Mouse (Mus musculus) limb, embryonic 15.5 days (tissue): Measurements from ENCODE around the gene Fryl. TPM values are rescaled to one million over a fixed set of nuclear protein-coding genes. Genes with fewer than 3 reads are reported as not detected.

Source experiments
- ATAC-seq: fragments of 200-750 bp; cut with Nextera tagmentation; 2 replicates; pipeline ENCODE4 v1.8.0; 2017; ENCODE audit warnings: low read depth, moderate TSS enrichment; ENCODE audit not compliant: insufficient number of reproducible peaks, low FRiP score, low TSS enrichment
- H3K27ac ChIP-seq: fragments of 300-500 bp; sonication (generic); 2 replicates; pipeline ENCODE4 v1.5.1; 2015; ENCODE audit warnings: moderate library complexity, mild to moderate bottlenecking, inconsistent platforms
- H3K27me3 ChIP-seq: fragments of 300-500 bp; sonication (generic); 2 replicates; pipeline ENCODE4 v1.6.1; 2015; ENCODE audit warnings: inconsistent platforms
- H3K36me3 ChIP-seq: fragments of 300-500 bp; sonication (generic); 2 replicates; pipeline ENCODE4 v1.6.1; 2015; ENCODE audit warnings: inconsistent platforms
- H3K4me1 ChIP-seq: fragments of 300-500 bp; sonication (generic); 2 replicates; pipeline ENCODE4 v1.6.1; 2015; ENCODE audit warnings: inconsistent platforms
- H3K4me2 ChIP-seq: fragments of 300-500 bp; sonication (generic); 2 replicates; pipeline ENCODE4 v1.6.1; 2015; ENCODE audit warnings: mild to moderate bottlenecking, inconsistent platforms
- H3K4me3 ChIP-seq: fragments of 300-500 bp; sonication (generic); 2 replicates; pipeline ENCODE4 v1.5.1; 2015; ENCODE audit warnings: mild to moderate bottlenecking, inconsistent platforms
- H3K9ac ChIP-seq: fragments of 300-500 bp; sonication (generic); 2 replicates; pipeline ENCODE4 v1.6.1; 2015; ENCODE audit warnings: inconsistent platforms
- H3K9me3 ChIP-seq: fragments of 300-500 bp; sonication (generic); 2 replicates; pipeline ENCODE4 v1.6.1; 2016; ENCODE audit warnings: inconsistent platforms
- WGBS: fragments of 180-500 bp; shearing (Covaris S2); methylation state at CpG from one replicate; pipeline ENCODE4 v1.1.7; 2015; 5-methylcytosine and 5-hydroxymethylcytosine counted together
- polyA plus RNA-seq: library from polyadenylated mRNA; unstranded; fragments of >200 nt; fragmentation: Nextera tagmentation; extraction: Ambion mirVana; gene quantifications from 2 replicates; pipeline ENCODE4 v1.2.1, GENCODE M21; 2015

Fryl gene
- polyA plus RNA-seq, 1 experiment from 2014 or later: 29.5 TPM

DNA sequence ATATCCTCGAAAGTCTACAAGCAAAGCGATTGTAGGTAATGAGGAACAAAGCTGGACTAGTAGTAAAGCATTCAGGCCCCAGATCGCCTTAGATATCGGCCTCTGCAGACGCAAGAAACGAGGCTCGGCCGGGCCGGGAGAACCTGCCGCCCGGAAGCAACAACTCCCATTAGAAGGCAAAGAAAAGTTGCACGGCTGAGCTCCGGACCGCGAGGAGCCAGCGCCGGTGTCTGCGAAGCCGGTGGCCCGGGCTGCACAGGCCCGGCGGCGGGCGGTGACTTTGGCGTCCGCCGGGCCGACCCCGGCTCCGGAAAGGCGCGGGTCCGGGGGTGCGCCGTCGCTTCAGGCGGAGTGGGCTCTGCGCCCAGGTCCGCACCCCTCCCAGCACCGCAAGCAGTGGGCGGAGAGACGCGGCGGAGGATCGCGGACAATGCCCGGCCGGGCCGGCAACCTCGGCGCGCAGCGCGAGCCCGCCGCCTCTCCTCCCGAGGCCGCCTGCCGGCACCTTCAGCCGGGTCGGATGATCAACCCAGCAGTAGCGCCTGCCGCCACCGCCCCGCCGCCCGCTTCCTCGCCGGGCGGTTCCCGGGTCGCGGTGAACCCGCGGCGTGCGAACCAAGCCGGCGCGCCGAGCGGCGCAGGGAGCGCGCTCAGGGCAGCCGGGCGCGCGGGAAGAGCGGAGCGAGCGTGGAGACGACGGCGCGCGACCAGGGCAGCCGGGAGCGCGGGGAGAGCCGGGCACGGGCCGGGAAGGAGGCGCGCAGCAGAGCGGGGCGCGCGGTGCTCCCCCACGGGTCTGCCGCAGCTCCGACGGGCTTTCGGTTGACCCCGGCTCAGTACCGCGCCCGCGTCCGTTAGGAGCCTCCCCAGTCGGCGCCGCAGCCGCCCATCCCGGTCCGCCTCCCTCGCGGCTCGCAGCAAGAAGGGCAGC, 833 bp downstream of the Fryl start:
- WGBS: under 1% methylated on average over 107 of the region's 129 CpGs
- peak overlapping the region; percentile 96 for H3K4me3 ChIP-seq
- no peaks in the 10 kb centered on the region for H3K9me3 ChIP-seq
- peak overlapping the region; percentile 84 for H3K9ac ChIP-seq
- no peaks in the 10 kb centered on the region for H3K36me3 ChIP-seq
- H3K4me2 ChIP-seq: peak overlapping the region; percentile 75
- H3K4me1 ChIP-seq: 0 out of 2 replicates have a peak, but pooled peaks cover 10% of the 10 kb centered on the region
- no peaks in the 10 kb centered on the region for H3K27me3 ChIP-seq
- peak overlapping the region; percentile 94 for H3K27ac ChIP-seq
- ATAC-seq: 0 out of 2 replicates have a peak, but pooled peaks have one; percentile 11

DNA sequence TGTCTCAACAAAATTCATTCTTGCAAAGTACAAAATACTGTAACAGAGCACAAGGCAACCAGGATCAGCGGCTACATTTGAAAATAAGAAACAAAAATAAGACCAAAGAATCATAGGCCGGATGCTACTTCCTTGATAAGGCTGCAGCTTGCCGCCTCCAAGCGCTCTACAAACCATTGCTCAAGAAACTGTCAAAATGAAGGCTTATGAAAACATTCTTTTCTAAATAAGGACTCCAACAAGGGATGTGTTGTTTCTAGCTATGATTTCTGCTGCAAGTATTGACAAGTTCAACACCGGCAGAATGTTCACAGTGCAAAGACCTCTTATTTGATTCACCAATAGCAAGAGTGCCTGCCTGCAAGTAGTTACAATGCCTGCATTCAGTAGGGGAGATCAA, 1.8 kb downstream of the Fryl start:
- H3K27ac ChIP-seq: no peak overlapping the region
- WGBS: 42% methylated on average over 5 of the region's 5 CpGs

DNA sequence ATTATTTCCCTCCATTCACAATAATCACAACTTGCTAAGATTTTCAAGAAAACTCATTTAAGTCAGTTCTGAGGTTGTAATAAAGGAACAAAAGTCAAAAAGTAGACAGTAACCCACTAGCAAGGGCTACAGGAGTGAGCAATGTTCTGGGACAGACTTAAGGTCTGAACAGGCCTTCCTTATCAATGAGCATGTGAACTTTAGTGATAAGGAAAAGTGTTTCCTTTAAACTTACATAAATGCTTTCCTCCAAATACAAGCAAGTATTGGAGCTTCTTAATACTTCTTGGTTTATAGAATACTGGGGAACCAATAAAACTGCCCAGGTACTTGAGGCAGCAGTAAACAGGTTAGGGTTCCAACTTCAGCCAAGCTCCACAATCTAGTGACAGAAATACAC, 3.7 kb downstream of the Fryl start:
- H3K9ac ChIP-seq: no peak overlapping the region
- H3K36me3 ChIP-seq: no peaks in the 10 kb centered on the region
- H3K4me2 ChIP-seq: no peak overlapping the region
- H3K9me3 ChIP-seq: no peaks in the 10 kb centered on the region
- no peak for ATAC-seq
- H3K27ac ChIP-seq: no peak overlapping the region
- no peaks in the 10 kb centered on the region for H3K27me3 ChIP-seq
- H3K4me1 ChIP-seq: 0 out of 2 replicates have a peak, but pooled peaks cover 10% of the 10 kb centered on the region
- no peak overlapping the region for H3K4me3 ChIP-seq

More for the DNA sequence above, 1.8 kb downstream of the Fryl start:
- Histone ChIP-seq H3K4me2 (peak overlapping the region; percentile 75), H3K9me3 (no peaks in the 10 kb centered on the region), H3K36me3 (no peaks in the 10 kb centered on the region), H3K4me3 (peak overlapping the region; percentile 96), H3K9ac (no peak overlapping the region), H3K27me3 (no peaks in the 10 kb centered on the region), H3K4me1 (0 out of 2 replicates have a peak, but pooled peaks cover 10% of the 10 kb centered on the region)
- ATAC-seq: no peak

DNA sequence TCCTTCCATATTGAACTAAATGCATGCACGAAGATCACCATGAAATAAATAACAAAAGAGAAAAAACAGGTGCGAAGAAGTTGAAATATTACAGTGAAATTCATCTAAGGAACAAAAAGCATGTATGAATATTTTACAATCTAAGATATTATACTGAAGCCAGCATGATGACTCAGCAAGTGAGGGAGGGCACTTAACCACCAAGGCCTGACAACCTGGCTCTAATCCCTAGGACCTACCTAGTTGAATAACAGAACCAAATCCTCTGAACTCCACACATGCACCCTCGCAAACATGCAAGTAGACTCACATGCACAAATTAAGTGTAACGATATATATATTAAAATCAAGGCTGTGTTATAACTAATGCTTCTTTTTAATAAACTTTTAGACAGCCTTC, 7.1 kb downstream of the Fryl start:
- H3K4me2 ChIP-seq: no peak overlapping the region
- H3K4me1 ChIP-seq: no peaks in the 10 kb centered on the region
- 89% methylated on average over 4 of the region's 4 CpGs for WGBS
- no peaks in the 10 kb centered on the region for H3K27me3 ChIP-seq
- no peak overlapping the region for H3K27ac ChIP-seq
- no peaks in the 10 kb centered on the region for H3K9me3 ChIP-seq
- H3K9ac ChIP-seq: no peak overlapping the region
- ATAC-seq: no peak
- no peaks in the 10 kb centered on the region for H3K36me3 ChIP-seq
- no peak overlapping the region for H3K4me3 ChIP-seq

DNA sequence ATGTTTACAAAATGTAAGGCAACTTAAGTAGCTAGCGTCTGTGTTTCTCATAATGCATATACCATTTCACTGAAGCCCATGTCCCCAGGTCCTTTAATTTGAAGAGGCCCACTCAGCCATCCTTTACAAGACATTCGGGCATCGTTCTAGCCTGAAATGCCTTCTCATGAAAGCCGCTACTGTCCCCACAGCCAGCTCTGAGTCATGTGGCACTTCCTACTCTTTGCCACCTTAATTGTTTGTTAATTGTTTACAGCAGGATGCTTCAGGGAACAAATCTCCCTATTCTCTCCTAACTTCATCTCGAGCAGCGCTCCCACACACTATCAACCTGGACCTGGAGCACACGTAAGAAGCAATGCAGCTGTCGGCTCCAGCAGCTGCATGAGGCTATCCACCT, 8.2 kb downstream of the Fryl start:
- H3K27ac ChIP-seq: no peak overlapping the region
- H3K27me3 ChIP-seq: no peaks in the 10 kb centered on the region
- H3K9me3 ChIP-seq: no peaks in the 10 kb centered on the region
- H3K9ac ChIP-seq: no peak overlapping the region
- H3K4me2 ChIP-seq: no peak overlapping the region
- no peaks in the 10 kb centered on the region for H3K36me3 ChIP-seq
- WGBS: 72% methylated on average over 8 of the region's 8 CpGs
- no peak for ATAC-seq
- H3K4me3 ChIP-seq: no peak overlapping the region
- no peaks in the 10 kb centered on the region for H3K4me1 ChIP-seq

DNA sequence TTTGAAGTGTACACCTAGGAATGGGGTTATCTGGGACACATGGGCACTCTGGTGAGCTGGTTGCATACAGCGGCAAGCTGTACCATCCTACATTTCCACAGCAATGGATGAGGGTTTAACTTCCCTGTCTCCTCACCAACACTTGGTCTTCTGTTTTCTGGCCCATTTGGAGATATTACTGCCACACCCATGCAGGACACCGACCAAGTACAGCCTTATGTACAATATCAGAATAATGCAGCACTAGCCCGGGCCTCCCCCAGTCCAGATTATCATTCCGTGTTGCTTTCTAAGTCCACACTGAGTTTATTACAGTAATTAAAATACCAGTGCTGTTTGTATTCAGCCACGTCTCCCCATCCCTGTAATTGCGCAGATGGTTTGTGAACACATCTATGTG, 10.0 kb downstream of the Fryl start:
- H3K9ac ChIP-seq: no peak overlapping the region
- H3K4me1 ChIP-seq: 0 out of 2 replicates have a peak, but pooled peaks cover 3% of the 10 kb centered on the region
- no peak for ATAC-seq
- no peaks in the 10 kb centered on the region for H3K27me3 ChIP-seq
- H3K4me3 ChIP-seq: no peak overlapping the region
- no peaks in the 10 kb centered on the region for H3K9me3 ChIP-seq
- no peak overlapping the region for H3K27ac ChIP-seq
- no peak overlapping the region for H3K4me2 ChIP-seq
- no peaks in the 10 kb centered on the region for H3K36me3 ChIP-seq
- WGBS: 74% methylated on average over 6 of the region's 6 CpGs

DNA sequence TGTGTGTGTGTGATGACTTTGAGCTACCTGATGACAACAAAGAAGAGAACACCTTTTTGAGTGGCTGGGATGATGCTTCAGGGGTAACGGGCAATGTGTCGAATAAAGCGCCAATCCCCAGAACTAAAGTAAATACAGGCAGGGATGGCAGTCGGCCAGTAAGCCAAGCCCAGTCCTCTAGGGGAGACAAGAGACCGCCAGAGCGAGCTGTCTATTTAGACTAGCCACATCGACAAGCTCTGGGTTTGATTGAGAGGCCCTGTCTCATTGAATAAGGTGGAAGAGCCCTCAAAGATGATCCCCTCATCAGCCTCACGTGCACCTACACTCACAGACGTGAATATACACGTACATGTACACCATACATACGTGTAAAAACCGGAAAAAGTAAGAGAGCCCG, 12.0 kb downstream of the Fryl start:
- Histone ChIP-seq H3K36me3 (no peaks in the 10 kb centered on the region), H3K9ac (no peak overlapping the region), H3K4me2 (no peak overlapping the region), H3K4me1 (0 out of 2 replicates have a peak, but pooled peaks cover 3% of the 10 kb centered on the region), H3K27ac (no peak overlapping the region), H3K4me3 (no peak overlapping the region), H3K9me3 (no peaks in the 10 kb centered on the region), H3K27me3 (no peaks in the 10 kb centered on the region)
- WGBS: 72% methylated on average over 13 of the region's 13 CpGs
- no peak for ATAC-seq

DNA sequence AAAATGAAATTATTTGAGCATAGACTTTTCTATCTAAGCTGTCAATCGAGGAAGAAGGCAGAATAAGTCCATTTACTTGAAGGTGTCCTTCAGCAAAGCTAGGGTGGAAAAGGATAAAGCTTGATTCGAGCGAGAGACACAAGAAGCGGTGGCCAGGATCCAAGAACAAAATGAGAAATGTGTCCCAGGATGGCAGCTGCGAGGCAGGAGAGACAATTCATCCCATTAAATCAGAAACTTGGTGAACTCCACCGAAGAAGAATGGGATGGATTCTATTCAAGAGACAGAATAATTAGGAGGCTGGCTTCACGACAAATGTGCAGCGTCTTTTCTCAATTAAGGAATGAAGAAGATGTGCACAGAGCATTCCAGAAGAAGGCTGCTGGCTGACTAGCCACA, 14.5 kb downstream of the Fryl start:
- 0 out of 2 replicates have a peak, but pooled peaks cover 5% of the 10 kb centered on the region for H3K4me1 ChIP-seq
- WGBS: 73% methylated on average over 8 of the region's 8 CpGs
- H3K27me3 ChIP-seq: no peaks in the 10 kb centered on the region
- no peak overlapping the region for H3K9ac ChIP-seq
- H3K4me3 ChIP-seq: no peak overlapping the region
- H3K9me3 ChIP-seq: no peaks in the 10 kb centered on the region
- H3K4me2 ChIP-seq: no peak overlapping the region
- no peak overlapping the region for H3K27ac ChIP-seq
- H3K36me3 ChIP-seq: 0 out of 2 replicates have a peak, but pooled peaks cover 2% of the 10 kb centered on the region
- ATAC-seq: no peak

DNA sequence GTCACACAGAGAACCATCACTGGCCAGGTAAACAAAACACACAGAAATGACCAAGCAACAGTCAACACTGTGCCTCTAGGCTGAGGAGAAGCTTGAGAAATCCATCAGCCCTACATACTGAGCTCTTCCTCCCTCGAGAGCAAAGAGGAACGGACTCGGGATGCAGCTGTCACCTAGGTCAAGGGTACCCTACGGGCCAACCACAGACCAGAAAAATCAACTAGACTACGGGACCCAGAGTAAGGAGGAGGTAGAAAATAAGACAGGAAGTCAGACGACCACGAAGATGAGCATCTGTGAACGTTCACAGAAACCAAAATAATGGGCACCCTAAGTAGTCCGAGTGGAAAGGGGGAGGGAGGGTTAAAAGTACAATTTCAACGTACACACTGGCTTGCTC, 15.1 kb downstream of the Fryl start:
- no peak for ATAC-seq
- no peaks in the 10 kb centered on the region for H3K27me3 ChIP-seq
- 0 out of 2 replicates have a peak, but pooled peaks cover 9% of the 10 kb centered on the region for H3K4me1 ChIP-seq
- 0 out of 2 replicates have a peak, but pooled peaks cover 2% of the 10 kb centered on the region for H3K36me3 ChIP-seq
- WGBS: 74% methylated on average over 10 of the region's 10 CpGs
- no peak overlapping the region for H3K4me3 ChIP-seq
- no peak overlapping the region for H3K27ac ChIP-seq
- no peaks in the 10 kb centered on the region for H3K9me3 ChIP-seq
- no peak overlapping the region for H3K9ac ChIP-seq
- H3K4me2 ChIP-seq: no peak overlapping the region

DNA sequence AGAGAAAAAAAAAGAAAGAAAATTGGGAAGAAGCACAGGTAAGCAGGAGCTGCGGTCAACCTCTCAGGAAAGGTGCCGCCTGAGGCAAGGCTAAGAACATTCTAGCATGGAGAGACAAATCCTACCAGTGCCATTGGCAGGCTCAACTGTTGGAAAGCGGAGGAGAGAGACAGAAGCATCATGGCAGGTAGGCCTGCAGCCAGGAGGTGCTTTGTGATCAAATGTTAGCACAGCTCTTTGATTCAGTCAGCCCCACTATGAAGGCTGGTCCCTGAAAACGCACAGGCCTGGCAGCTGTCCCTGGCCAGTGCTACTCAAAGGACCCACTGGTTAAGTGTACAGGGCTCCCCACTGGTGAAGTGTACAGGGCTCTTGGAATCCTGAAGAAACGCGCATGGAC, 16.0 kb downstream of the Fryl start:
- no peak overlapping the region for H3K27ac ChIP-seq
- H3K4me1 ChIP-seq: 0 out of 2 replicates have a peak, but pooled peaks cover 9% of the 10 kb centered on the region
- ATAC-seq: no peak
- no peak overlapping the region for H3K4me3 ChIP-seq
- H3K36me3 ChIP-seq: 0 out of 2 replicates have a peak, but pooled peaks cover 2% of the 10 kb centered on the region
- no peak overlapping the region for H3K9ac ChIP-seq
- no peaks in the 10 kb centered on the region for H3K27me3 ChIP-seq
- no peak overlapping the region for H3K4me2 ChIP-seq
- H3K9me3 ChIP-seq: no peaks in the 10 kb centered on the region
- WGBS: 88% methylated on average over 6 of the region's 6 CpGs

DNA sequence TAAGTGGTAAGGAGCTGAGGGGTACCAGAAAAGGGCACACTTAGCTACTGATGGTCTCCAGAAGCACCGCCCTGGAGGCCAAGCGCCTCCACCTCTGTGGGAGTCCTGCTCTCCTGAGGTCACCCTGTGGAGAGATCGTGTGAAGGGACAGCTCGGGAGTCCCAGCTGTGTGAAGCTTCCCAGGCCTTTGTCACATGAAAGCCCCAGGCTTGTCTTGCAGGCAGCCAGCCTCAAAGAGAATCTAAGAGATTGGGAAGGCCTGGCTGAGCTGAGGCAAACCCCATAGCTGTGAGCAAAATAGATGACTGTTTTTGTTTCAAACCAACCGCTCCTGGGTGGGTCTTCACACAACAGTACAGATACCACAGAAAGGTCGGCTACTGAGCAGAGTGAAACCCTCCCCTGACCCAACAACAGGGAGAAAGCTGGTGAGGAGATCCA, 19.5 kb downstream of the Fryl start:
- WGBS: 38% methylated on average over 6 of the region's 6 CpGs
- Histone ChIP-seq H3K27ac (no peak overlapping the region), H3K36me3 (0 out of 2 replicates have a peak, but pooled peaks cover 2% of the 10 kb centered on the region), H3K27me3 (no peaks in the 10 kb centered on the region), H3K9me3 (no peaks in the 10 kb centered on the region), H3K4me3 (no peak overlapping the region), H3K9ac (no peak overlapping the region), H3K4me1 (peaks cover 24% of the 10 kb centered on the region), H3K4me2 (no peak overlapping the region)
- no peak for ATAC-seq

DNA sequence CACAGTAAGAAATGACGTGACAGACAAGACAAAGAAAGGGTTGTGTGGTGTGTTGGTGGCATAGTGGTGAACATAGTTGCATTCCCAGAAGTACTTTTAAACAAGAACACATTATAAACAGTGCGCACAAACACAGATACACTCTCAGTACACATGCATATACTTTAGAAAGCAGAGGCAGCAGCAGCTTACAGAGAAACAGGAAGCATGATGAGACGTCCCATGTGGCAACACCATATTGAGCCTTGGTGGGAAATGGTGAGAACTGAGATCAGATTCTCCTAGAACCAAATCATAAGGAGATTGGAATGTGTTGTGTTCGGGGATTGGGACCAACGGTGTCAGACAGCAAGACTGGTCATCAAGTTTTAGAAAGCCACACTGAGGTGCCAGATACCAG, 21.2 kb downstream of the Fryl start:
- no peaks in the 10 kb centered on the region for H3K27me3 ChIP-seq
- no peak overlapping the region for H3K4me2 ChIP-seq
- 0 out of 2 replicates have a peak, but pooled peaks cover 2% of the 10 kb centered on the region for H3K36me3 ChIP-seq
- H3K4me3 ChIP-seq: no peak overlapping the region
- WGBS: 70% methylated on average over 5 of the region's 5 CpGs
- H3K9me3 ChIP-seq: no peaks in the 10 kb centered on the region
- no peak overlapping the region for H3K9ac ChIP-seq
- ATAC-seq: no peak
- H3K4me1 ChIP-seq: peaks cover 28% of the 10 kb centered on the region
- H3K27ac ChIP-seq: no peak overlapping the region
